Mouse (Mus musculus) left cerebral cortex, postnatal 14 days (tissue): Measurements from ENCODE around the gene Grrp1. TPM values are rescaled to one million over a fixed set of nuclear protein-coding genes. Genes with fewer than 3 reads are reported as not detected.
A peak's percentile ranks its signal among the peaks of the same experiment; 100 is the strongest.
"Not testable (repeated sequence)": the region's sequence is repeated elsewhere in the genome, so short reads cannot be mapped to it uniquely, and the experiment has no call there.

ENCODE experiments used
- DNase-seq, 2 experiments: peaks; one replicate each; pipeline ENCODE4 v3.0.0; 2021 to 2022; ENCODE audit warnings: low spot score in 2 of 2, mixed read lengths in 1 of 2
- intact Hi-C: fragments of 180-260 bp; cut with DNase I; formaldehyde crosslinking; loops from one replicate; pipeline ENCODE4 v1.15.1; 2025
- total RNA-seq, 2 experiments: library from RNA; stranded (reverse); gene quantifications; 2 replicates each; pipeline ENCODE4 v1.2.3; 2021

The Grrp1 gene
- total RNA-seq, 2 experiments from 2014 or later, result 3.8 to 4.3 TPM

DNA sequence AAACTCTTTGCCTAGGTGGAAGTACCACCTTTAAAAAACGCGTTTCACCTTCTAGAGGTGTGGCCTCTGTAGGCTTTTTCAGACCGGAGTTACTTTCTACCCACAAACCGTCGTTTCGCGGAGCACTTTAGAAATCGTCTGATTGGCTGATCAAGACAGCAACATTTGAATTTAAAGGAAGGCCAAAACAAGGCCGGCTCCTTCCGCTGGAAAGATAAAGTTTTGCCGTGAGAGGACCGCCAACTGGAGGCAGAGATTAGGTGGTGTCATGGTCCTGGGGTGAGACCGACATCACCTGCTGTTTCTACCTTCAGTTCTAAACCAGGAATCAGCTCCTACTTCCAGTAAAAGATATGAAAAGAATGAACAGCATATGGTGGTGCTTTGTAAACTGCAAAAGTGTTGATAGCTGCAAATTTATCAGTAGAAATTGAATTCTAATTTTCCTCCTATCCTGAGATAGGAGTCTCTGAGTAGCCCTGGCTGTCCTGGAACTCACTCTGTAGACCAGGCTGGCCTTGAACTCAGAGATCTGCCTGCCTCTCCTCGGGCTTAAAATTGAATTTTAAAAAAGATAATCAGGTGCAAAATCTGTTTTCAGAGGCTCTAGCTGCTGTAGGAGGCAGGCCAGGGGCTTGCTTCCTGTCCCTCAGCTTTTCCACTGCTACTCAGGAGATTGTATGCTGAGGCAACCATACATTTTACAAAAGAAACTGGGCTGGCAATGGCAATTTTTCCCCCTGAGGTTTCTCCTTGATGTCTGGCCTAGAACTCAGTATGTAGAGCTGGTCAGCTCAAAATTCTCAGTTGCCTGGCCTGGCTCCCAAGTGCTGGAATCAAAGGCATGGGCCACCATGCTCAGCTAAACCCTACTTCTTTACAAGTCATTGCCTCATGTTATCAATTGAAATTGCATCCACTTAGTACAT is 19.8 kb upstream of the Grrp1 start:
- intact Hi-C loops, result no loop called here
- no peak for DNase-seq

DNA sequence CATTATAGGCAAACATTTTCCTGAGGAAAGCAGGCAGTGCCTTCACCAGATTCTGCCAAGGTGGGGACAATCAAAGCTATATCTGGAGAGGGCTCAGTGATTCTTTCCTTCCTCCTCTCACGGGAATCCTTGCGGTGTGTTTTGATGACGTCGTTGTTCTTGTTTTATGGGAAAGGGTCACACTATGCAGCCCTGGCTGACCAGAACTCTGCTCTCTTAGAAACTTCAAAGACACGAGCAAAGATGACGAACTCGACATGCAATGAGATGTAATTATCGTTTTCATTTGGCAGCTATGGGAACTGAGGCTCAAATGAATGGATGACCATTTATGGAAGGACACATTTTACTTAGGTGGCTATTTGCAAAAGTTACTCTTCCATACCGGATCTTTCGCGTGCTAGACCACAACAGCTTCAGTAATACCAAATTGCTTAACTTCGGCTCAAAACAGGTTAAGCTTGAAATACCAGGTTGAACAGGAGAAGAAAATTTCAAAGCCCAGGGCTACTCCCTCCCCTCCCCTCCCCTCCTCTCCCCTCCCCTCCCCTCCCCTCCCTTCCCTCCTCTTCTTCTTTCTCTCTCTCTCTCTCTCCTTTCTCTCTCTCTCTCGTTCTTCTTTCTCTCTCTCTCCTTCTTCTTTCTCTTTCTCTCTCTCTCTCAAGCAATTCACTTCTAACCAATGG is 19.0 kb upstream of the Grrp1 start:
- no peak for DNase-seq
- intact Hi-C loops, result no loop called here

GRCm38 (mm10) chr4:134271979-134272378 is 18.1 kb upstream of the Grrp1 start:
- intact Hi-C loops, result no loop called here
- no peak for DNase-seq

DNA sequence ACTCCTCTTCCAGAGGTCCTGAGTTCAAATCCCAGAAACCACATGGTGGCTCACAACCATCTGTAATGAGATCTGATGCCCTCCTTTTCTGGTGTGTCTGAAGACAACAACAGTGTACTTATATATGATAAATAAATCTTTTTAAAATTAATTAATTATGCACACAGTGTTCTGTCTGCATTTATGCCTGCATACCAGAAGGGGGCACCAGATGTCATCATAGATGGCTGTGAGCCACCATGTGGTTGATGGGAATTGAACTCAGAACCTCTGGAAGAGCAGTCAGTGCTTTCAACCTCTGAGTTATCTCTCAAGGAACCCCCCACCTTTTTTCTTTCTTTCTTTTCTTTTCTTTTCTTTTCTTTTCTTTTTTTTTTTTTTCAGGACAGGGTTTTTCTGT is 15.7 kb upstream of the Grrp1 start:
- intact Hi-C loops, DNase-seq: not testable (repeated sequence)

- intact Hi-C loops, result no loop called here
Measured at GRCm38 (mm10) chr4:134268102-134268655, 14.3 kb upstream of the Grrp1 start.

GRCm38 (mm10) chr4:134265860-134266585 is 12.1 kb upstream of the Grrp1 start:
- intact Hi-C loops, result no loop called here
- DNase-seq, result no peak

More at GRCm38 (mm10) chr4:134268102-134268655, 14.3 kb upstream of the Grrp1 start:
- no peak for DNase-seq

DNA sequence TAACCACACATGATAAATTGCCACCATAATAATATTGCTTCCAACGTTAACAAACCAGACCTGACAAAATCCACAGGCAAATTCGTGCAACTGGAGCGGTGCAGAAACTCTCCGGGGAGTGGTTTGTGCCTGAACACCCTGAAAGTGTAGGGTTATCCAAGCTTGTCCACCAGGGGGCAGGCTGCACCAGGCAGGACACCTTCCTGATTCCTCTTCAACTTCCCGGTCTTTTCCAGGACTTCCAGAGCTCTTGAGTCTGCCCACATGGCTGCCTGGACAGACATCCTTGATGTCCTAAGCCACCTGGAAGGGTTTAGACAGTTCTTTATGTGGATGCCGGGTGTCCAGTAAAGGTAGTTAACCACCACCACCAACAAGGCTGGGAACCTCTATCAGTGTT is 9.3 kb upstream of the Grrp1 start:
- peak; percentile 52 to 56 for DNase-seq
- intact Hi-C loops, result no loop called here

- intact Hi-C loops, result no loop called here
- no peak for DNase-seq
Measured at GRCm38 (mm10) chr4:134258354-134258753, 4.4 kb upstream of the Grrp1 start.

DNA sequence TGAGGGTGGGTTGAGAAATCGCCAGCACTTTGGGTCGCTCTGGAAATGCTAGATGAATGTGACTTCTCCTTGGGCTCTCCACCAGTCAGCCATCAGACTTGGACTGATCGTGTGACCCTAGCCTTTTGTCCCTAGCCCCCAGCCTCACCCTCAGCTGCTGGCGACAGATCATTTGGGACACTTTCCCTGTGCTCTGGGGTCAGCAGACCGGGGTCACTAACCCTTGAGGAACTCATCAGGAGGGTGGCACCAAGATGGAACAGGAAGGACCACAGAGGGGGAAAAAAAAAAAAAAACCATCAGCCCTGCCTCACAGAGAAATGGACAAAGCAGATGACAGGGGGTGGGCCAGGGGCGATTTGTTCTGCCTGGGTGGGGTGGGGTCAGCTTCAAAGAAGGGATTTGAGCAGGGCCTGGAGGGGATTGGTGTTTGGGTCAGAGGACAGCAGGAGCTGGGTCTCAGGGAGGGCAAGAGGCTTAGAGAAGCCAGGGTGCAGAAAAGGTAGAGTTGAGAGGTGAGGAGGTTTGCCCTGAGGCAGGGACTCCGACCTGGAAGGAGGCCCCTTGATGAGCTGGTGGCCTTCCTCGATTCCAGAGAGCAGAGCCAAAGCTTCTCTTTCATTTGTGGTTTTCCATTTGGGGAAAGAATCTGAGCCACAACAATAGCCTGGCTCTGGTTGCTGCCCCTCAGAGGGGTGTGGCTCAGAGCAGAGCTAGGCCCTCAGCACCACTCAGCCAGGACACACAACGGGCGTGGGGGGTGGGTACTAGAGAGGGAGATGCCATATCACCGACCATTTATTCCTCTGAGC is 3.5 kb upstream of the Grrp1 start:
- no peak for DNase-seq
- intact Hi-C loops, result no loop called here

DNA sequence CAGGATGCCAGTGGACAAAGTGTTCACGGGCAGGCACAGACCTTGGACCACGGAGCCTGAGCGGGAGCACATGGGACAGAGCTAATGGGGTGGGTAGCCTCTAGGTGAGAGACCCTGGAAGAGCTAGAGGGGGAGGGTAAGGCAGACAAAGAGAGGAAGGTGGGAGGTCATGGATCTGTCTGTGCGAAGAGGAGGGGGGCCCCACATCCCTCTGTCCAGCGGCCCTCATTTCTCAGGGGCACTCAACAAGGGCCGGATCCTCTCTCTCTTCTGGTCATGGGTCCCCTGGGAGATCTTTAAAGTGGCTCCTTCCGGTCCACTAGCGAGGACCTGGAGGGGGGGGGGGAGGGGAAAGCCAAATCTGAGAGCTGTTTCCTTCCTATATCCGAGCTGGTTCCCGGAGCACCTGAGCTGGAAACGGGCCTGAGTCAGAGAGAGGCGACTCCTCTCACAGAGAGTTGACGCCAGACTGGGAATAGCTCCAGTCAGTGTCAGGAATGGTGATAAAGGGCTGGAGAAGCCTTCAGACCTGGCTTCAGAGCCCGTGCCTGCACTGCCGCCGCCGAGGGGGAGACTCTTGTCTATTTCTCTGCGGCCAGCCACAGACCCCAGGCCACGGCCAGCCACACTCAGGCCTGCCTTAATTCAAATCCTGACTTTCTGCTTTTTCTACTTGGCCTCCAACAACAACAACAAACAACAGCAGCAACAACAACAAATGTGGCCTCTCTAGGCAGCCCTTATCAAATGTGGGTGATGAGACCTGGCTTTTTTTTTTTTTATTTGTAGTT is 2.7 kb upstream of the Grrp1 start:
- no peak for DNase-seq
- intact Hi-C loops, result no loop called here

- no peak for DNase-seq
- intact Hi-C loops, result no loop called here
Measured at GRCm38 (mm10) chr4:134255854-134256253, 1.9 kb upstream of the Grrp1 start.

GRCm38 (mm10) chr4:134254835-134255234 is 929 bp upstream of the Grrp1 start:
- no peak for DNase-seq
- intact Hi-C loops, result loop anchor here (5.0 kb wide), 1 partner anchor 102 kb away; no protein-coding TSS in a partner anchor

GRCm38 (mm10) chr4:134252911-134253721 is 790 bp downstream of the Grrp1 start:
- no peak for DNase-seq
- intact Hi-C loops, result loop anchor here (5.0 kb wide), 1 partner anchor 104 kb away; no protein-coding TSS in a partner anchor

GRCm38 (mm10) chr4:134252131-134252910 is 1.6 kb downstream of the Grrp1 start:
- peak in 1 of 2 experiments; percentile 14 for DNase-seq
- intact Hi-C loops, result loop anchor here (5.0 kb wide), 1 partner anchor 105 kb away; no protein-coding TSS in a partner anchor

- DNase-seq, result peak; percentile 70 to 72
- intact Hi-C loops, result loop anchor here (5.0 kb wide), 1 partner anchor 106 kb away; no protein-coding TSS in a partner anchor
Measured at GRCm38 (mm10) chr4:134251241-134252130, 2.4 kb downstream of the Grrp1 start.
